Mouse (Mus musculus) heart, adult 2 months (tissue): ENCODE results near the gene Rgsl1. TPM values are rescaled to one million over a fixed set of nuclear protein-coding genes. Genes with fewer than 3 reads are reported as not detected.

Experiments used
- DNase-seq, 2 experiments: peaks; one replicate each; pipeline ENCODE4 v3.0.0; 2021
- H3K27ac ChIP-seq: fragments of 200-600 bp; 2 replicates; pipeline ENCODE4 v1.8.1; 2022
- H3K27me3 ChIP-seq: fragments of 200-500 bp; 2 replicates; pipeline ENCODE4 v1.6.1; 2012; ENCODE audit warnings: mild to moderate bottlenecking, low read length, inconsistent platforms, mixed read lengths; ENCODE audit not compliant: control insufficient read depth, insufficient read depth
- H3K36me3 ChIP-seq: fragments of 200-500 bp; 2 replicates; pipeline ENCODE4 v1.6.1; 2012; ENCODE audit warnings: low read length, inconsistent platforms; ENCODE audit not compliant: control insufficient read depth, insufficient read depth
- H3K4me1 ChIP-seq: fragments of 200-500 bp; 2 replicates; pipeline ENCODE4 v1.6.1; 2011; ENCODE audit warnings: low read length; ENCODE audit not compliant: control insufficient read depth, insufficient read depth
- H3K4me3 ChIP-seq: fragments of 200-600 bp; 2 replicates; pipeline ENCODE4 v1.8.1; 2022
- H3K79me2 ChIP-seq: fragments of 200-500 bp; replicated peaks from 2 replicates; pipeline ENCODE4 v1.6.1; 2012; ENCODE audit warnings: mild to moderate bottlenecking, inconsistent platforms, low read length, moderate library complexity, mixed read lengths; ENCODE audit not compliant: control insufficient read depth, insufficient read depth
- H3K9ac ChIP-seq: fragments of 200-500 bp; 2 replicates; pipeline ENCODE4 v1.6.1; 2012; ENCODE audit warnings: low read depth, mild to moderate bottlenecking, control low read depth, inconsistent platforms, low read length, mixed read lengths
- CTCF ChIP-seq: fragments of 200-600 bp; IDR thresholded peaks from 2 replicates; pipeline ENCODE4 v1.8.1; 2022; ENCODE audit warnings: antibody characterized with exemption, mild to moderate bottlenecking, moderate library complexity
- EP300 ChIP-seq: fragments of 200-500 bp; IDR thresholded peaks from 2 replicates; pipeline ENCODE4 v1.6.1; 2011; ENCODE audit warnings: low read depth, low read length, control low read depth; ENCODE audit not compliant: insufficient read depth
- POLR2A ChIP-seq: fragments of 200-500 bp; IDR thresholded peaks from 2 replicates; pipeline ENCODE4 v1.6.1; 2011; ENCODE audit warnings: mild to moderate bottlenecking, low read depth, low read length, control low read depth; ENCODE audit not compliant: insufficient read depth
- WGBS: fragments of 180-500 bp; shearing (Covaris S2); methylation state at CpG from one replicate; pipeline ENCODE4 v1.1.7; 2018; 5-methylcytosine and 5-hydroxymethylcytosine counted together
- intact Hi-C: fragments of 180-260 bp; cut with DNase I; formaldehyde crosslinking; loops from one replicate; pipeline ENCODE4 v1.15.1; 2025
- polyA plus RNA-seq: library from polyadenylated mRNA; depleted of rRNA; stranded (reverse); fragments of >200 nt; gene quantifications from 2 replicates; pipeline ENCODE4 v1.2.3, GENCODE M21; 2012
- total RNA-seq, 2 experiments: library from RNA; stranded (reverse); gene quantifications; 2 replicates each; pipeline ENCODE4 v1.2.3; 2021

Gene Rgsl1
- total and polyA plus RNA-seq, 3 experiments, result not detected

DNA sequence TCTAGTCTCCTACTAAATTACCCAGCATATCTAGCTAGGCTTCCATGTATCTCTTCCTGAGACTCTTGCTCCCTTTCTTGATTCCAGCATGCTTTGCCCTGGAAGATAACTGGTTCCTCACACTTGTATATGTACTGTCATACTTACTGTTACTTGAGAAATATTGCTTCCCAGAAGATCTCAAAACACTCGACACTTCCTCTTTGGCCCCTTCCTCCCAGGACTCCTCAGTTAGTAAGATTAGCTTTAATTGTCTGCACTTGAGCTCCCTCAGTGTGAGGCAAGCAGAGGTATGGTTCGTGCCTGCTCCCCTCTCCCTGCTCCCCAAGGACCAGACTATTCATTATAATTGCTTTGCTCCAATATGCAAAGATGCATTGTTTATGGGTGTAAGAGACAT, 53.2 kb downstream of the Rgsl1 start:
- TF ChIP-seq CTCF (no peak), EP300 (no peak), POLR2A (no peak)
- intact Hi-C loops, result no loop called here
- no peaks in the 10 kb centered on the region for H3K36me3 ChIP-seq
- H3K27me3 ChIP-seq, result no peaks in the 10 kb centered on the region
- no peaks in the 10 kb centered on the region for H3K79me2 ChIP-seq
- H3K4me1 ChIP-seq, result no peaks in the 10 kb centered on the region
- no peak for DNase-seq
- H3K9ac ChIP-seq, result no peak overlapping the region
- WGBS, result 49% methylated on average over 2 of the region's 2 CpGs
- no peak overlapping the region for H3K27ac ChIP-seq
- no peak overlapping the region for H3K4me3 ChIP-seq

DNA sequence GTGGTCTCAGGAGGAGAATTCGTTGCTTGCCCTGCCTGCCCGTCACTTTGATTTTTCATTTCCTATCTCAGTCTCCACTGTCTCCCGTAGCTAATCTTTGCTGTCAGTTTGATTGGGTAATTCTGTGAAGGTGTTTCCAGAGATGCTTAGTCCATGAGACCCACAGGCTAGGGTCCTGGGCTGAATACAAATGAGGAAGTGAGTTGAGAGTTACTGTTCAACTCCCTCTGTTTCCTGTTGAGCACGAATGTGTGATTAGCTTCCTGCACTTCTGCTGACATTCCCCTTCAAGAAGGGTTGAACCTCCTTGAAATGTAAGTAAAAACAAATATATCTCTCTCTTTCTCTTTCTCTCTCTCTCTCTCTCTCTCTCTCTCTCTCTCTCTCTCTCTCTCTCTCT, 58.3 kb downstream of the Rgsl1 start:
- 41% methylated on average over 4 of the region's 4 CpGs for WGBS
- Histone ChIP-seq H3K9ac (no peak overlapping the region), H3K27ac (no peak overlapping the region), H3K79me2 (no peaks in the 10 kb centered on the region), H3K4me3 (no peak overlapping the region), H3K27me3 (no peaks in the 10 kb centered on the region), H3K4me1 (no peaks in the 10 kb centered on the region), H3K36me3 (no peaks in the 10 kb centered on the region)
- no peak for TF ChIP-seq CTCF
- TF ChIP-seq POLR2A, result no peak
- no peak for TF ChIP-seq EP300
- intact Hi-C loops, result no loop called here
- no peak for DNase-seq

DNA sequence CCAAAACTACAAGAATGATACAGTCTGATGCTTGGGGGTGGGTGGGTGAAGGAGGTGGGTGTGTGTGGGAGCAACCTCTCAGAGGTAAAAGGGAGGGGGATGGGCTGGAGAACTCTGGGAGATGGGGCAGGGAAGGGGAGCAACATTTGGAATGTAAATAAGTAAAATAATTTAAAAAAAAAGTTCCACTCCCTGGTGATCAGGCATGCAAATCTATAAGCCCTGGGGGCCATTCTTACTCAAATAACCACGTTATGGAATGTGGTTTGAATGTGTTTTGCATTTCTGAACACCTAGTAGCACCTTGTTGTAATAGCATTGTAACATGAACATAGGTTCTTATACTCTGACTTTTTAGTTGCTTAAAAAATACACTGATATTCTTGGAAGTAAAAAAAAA, 60.6 kb downstream of the Rgsl1 start:
- no peak overlapping the region for H3K4me3 ChIP-seq
- H3K79me2 ChIP-seq, result no peaks in the 10 kb centered on the region
- no peaks in the 10 kb centered on the region for H3K36me3 ChIP-seq
- no peak overlapping the region for H3K9ac ChIP-seq
- DNase-seq, result no peak
- H3K27ac ChIP-seq, result no peak overlapping the region
- no peaks in the 10 kb centered on the region for H3K4me1 ChIP-seq
- TF ChIP-seq POLR2A (no peak), CTCF (no peak), EP300 (no peak)
- no peaks in the 10 kb centered on the region for H3K27me3 ChIP-seq
- WGBS, result 47% methylated on average over 1 of the region's 1 CpGs
- intact Hi-C loops, result no loop called here

DNA sequence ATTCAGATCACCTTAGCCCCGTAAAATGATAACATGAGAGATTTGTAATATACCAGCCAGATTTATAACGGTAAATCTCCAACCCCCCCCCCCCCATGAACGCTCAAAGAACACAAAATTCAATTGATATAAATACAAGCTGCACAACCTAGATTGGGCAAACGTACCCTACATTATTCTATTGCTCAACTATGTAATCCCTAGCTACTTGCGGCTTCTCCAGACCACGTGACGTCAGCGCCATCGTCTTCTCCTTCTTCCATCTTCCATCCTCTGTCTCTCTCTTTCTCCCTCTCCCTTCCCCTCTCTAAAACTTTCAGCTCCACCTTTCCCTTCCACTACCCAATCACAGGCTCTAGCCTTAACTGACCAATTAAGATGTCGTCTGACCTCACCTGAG, 65.7 kb downstream of the Rgsl1 start:
- no peaks in the 10 kb centered on the region for H3K79me2 ChIP-seq
- H3K36me3 ChIP-seq, result no peaks in the 10 kb centered on the region
- H3K9ac ChIP-seq, result no peak overlapping the region
- 84% methylated on average over 10 of the region's 10 CpGs for WGBS
- no peak for DNase-seq
- no peaks in the 10 kb centered on the region for H3K4me1 ChIP-seq
- no peak overlapping the region for H3K4me3 ChIP-seq
- intact Hi-C loops, result no loop called here
- no peaks in the 10 kb centered on the region for H3K27me3 ChIP-seq
- no peak overlapping the region for H3K27ac ChIP-seq
- TF ChIP-seq POLR2A (no peak), EP300 (no peak), CTCF (no peak)

DNA sequence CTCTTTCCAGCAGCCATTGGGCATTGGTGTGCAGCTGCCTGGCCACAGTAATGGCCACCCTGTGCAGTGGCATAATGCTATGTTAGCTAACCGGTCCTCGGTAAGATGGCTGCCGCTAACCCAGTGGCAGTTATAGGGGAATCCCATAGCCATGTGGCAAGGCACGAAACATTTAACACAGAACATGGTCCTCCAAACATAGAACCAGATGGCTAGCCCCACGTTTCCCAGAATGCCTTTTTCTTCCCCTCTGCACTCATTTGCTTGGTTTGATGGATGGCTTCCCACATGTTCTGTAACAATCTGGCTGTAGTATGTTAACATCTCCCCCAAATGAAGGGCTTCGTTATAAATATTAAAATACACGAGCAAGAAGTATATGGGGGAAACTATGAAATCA, 67.7 kb downstream of the Rgsl1 start:
- no peaks in the 10 kb centered on the region for H3K36me3 ChIP-seq
- WGBS, result 90% methylated on average over 7 of the region's 7 CpGs
- H3K27ac ChIP-seq, result no peak overlapping the region
- no peak overlapping the region for H3K4me3 ChIP-seq
- no peak for DNase-seq
- no peak overlapping the region for H3K9ac ChIP-seq
- TF ChIP-seq CTCF (no peak), POLR2A (no peak), EP300 (no peak)
- no peaks in the 10 kb centered on the region for H3K27me3 ChIP-seq
- no peaks in the 10 kb centered on the region for H3K79me2 ChIP-seq
- intact Hi-C loops, result no loop called here
- H3K4me1 ChIP-seq, result no peaks in the 10 kb centered on the region

DNA sequence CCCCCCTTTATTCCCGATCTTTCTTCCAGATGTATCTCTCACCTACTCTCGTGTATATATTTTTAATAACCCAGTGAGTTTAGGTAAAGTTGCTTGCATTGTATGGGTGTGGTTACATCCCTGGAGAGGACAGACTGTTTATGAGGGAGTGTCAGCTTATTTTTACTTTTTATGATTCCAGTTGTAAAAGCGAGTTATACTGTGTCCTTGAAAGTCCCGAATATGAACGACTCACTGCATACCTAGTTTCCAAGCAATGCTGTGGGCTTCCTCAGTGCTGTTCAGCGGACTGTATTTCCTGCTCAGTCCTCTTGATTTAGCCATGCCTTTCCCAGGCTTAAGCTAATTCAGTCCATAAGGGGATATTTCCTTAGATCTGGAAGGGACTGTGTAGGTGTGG, 68.8 kb downstream of the Rgsl1 start:
- no peak for DNase-seq
- WGBS, result 69% methylated on average over 6 of the region's 6 CpGs
- no peak overlapping the region for H3K27ac ChIP-seq
- H3K4me3 ChIP-seq, result no peak overlapping the region
- intact Hi-C loops, result no loop called here
- H3K79me2 ChIP-seq, result no peaks in the 10 kb centered on the region
- no peaks in the 10 kb centered on the region for H3K36me3 ChIP-seq
- H3K9ac ChIP-seq, result no peak overlapping the region
- TF ChIP-seq EP300 (no peak), CTCF (no peak), POLR2A (no peak)
- H3K27me3 ChIP-seq, result no peaks in the 10 kb centered on the region
- H3K4me1 ChIP-seq, result no peaks in the 10 kb centered on the region
